Mouse (Mus musculus) cerebellum, adult 9-11 months (tissue): ENCODE results near the gene Scfd2.

Experiments
- DNase-seq: peaks from one replicate; pipeline ENCODE4 v3.0.0; 2022

Gene Scfd2

DNA sequence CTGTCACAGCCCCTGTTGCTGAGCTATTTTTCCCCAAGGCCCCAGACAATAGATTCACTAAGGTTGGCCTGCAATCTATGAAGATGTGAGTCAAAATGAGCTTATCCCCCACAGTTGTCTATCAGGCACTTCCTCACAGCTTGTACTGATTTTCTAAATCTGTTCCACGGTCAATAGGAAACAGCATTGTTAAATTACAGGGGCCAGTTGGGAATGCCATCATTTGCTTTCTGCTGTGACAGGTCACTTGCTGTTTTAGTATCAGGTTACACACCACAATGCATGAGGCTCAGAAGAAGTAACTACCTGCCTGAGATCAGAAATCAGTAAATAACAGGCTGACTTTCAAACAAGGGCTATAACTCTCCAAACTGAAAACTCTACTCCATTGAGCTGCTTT, 168.3 kb downstream of the Scfd2 start:
- no peak for DNase-seq

DNA sequence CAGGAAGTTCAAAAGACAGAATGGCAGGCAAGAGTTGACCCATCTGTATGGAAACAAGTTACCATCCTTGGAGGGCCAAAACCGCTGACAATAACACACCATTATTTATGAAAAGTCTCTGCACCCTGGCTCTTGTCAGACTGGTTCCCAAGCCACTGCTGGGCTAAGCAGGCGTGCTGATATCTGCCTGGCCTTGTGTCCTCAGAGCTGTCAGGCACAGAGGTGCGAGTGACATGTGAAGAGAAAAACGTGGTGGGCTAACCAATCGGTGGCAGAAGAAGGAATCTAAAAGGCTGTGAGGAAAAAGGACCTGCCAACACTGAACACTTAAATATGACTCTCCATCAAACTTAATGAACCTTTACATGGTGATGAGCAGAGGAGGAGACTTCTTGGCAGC, 170.0 kb downstream of the Scfd2 start:
- DNase-seq = no peak

DNA sequence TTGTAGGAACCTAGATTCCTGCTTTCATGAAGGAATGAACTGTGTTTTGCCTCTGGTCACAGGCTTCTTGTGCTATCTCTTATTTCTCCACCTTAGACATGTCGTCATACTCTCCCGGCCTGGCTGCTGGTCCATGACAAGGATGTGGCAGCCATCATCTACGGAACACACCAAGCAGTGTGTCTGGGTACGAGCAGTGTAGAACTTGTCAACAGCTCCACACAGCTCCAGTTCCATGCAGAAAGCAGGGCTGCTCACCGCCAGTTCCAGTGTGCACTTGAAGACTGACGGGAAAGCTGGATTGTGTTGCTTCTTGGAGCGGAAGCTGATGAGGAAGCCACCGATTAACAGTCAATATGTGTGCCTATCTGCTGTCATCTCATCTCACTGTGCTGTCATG, 173.5 kb downstream of the Scfd2 start:
- no peak for DNase-seq

DNA sequence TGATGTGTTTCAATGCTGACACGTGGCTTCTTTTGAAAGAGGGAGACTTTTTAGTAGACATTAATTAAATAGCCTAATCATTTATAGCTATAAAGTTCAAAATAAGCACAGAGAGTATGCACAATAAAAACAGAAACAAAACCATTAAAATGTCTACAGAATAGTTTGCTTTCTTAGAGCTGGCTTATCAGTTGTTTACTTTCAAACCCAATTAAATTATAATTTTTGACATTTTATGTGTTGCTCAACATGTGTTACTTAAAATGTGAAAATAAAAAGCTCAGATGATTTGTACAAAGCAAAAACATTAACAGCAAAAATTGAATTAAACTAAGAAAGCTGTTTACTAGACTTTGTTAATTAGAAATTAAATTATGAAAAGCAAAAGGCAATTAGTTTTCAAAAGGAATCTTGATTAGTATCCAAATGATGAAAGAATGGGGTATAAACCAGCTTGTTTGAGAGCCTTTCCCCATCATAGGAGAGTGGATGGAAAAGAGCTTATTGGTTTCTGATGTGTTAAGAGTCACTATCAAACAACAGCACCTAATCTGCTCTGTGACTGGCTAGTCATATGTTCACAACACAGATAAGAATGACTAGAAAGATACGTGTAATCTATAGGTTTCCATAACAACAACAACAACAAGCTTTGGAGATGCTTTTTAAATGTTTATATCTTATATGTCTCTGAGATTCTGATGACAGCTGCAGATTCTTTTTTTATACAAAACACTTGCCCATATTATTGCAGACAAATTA, 176.0 kb downstream of the Scfd2 start:
- no peak for DNase-seq

DNA sequence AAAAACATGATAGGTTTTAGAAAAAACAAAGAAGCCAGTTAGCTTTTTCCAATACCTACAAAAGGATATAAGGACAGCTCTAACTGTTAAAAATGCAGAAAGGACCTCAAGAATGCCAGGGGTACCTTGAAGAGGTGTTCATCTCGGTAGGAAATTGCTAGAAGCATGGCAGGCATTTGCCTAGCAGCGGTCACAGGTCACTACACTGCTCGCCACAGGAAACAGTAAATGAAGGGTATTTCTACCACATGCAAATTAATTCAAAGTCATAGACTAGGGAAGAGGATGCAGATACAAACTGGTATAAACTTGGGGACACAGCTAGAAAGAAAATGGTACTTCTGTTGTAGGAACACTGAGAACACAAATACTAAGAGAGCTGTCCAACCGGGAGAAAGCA, 180.7 kb downstream of the Scfd2 start:
- no peak for DNase-seq

DNA sequence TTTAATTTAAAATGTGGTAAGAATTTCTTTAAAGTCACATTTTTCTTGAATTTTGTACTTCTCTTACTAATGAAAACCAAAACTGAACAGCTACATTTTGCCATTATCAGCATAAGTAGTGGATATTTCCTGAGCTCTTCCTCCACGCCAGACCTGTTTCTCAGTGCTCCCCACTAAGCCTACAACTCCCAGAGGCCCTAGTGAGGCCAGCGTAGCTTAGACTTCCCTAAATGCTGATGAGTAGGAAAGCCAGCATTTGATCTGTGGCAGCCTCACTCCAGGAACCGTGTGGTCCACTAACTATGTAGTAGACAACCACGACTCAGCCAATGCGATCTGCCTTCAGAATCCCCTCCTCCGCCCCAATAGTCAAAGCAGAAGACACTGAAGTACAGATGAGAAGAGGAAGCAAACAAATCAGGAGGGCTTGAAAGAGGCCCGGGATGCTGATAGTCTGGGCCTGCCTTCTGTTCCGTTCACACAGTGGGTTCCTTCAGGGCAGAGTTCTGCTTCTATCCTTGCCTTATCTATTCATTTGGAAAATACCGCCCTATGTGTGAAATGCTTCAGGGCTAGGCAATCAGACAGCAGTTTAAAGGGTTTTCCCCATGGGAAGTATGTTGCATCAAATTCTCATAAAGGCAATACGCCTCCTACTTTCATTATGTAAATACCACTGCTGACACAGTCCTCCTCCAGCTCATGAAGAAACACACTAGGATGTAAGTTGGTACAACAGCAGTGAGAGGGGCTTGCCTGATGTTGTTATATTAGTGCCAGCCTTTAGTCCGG, 183.3 kb downstream of the Scfd2 start:
- no peak for DNase-seq

DNA sequence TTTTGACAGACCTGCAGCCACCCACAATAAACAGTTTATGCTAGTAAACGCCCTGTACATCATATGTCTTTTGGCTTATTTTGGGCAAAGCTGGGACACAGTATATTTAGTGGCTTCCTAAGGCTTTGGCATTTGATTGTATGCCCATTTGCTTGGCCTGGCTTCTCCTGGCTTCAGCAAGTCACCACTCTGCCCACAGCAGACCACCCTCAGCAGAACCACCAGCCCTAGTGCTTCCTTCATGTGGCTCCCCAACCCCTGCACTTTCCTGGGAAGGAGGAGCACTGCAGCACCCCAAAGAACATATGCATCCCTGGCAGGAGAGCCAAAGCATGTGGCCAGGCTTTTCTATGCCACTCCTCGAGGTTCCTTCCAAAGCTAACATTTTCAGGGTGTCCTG, 188.5 kb downstream of the Scfd2 start:
- DNase-seq = no peak

DNA sequence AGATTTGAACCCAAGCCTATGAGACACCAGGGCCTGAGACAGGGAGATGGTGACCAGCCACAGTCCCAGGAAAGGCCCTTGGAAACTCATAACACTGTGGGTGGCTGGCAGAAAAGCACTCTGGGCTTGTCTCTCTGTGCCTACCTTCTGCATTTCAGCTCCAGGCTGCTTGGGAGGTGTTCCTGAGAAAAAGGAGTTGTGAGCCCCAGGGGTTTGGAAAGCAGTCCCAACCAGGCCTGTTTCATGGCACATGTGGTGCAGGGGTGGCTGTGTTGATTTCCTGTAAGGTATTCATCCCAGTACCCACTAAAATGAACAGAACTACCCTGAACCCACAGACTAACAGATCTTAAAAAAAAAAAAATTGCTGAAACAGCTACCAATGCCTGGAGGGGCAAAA, 189.0 kb downstream of the Scfd2 start:
- no peak for DNase-seq

DNA sequence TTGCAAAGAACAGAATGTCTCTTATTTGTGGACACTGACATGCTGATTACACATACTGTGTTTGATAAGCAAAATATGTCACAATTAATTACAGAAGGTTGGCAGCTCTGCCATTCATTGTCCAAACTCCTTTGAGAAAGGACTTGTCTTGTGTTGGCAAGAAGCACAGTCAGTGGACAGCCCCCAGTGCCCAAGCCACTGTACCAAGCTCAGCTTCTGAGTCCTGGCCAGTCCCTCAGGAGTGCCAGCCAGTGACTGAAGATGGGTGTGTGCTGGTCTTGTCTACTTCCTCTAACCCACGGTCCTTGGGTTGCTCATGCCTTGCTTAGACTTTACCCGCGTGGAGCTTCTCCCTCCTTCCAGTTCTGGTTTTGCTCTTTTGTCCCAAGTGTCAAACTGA, 194.1 kb downstream of the Scfd2 start:
- DNase-seq = no peak

DNA sequence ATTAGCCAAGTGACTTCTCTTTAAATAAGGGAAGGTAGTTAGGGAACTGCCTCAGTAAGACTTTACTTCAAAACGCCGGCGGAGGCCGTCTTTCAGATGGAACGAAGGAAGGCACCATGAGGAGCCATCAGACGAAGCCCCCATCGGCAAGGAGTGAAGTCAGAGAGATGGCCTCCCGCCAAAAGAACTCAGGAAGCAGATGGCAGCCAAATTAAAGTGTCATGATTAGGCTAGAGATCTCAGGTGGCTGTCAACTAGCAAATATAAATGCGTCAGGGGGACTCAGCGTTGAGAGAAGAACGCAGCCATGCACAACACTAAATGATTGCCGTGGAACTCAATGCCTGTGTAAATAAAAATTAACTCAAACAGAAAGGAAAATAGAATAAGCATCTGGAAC, 194.8 kb downstream of the Scfd2 start:
- peak; percentile 60 for DNase-seq

DNA sequence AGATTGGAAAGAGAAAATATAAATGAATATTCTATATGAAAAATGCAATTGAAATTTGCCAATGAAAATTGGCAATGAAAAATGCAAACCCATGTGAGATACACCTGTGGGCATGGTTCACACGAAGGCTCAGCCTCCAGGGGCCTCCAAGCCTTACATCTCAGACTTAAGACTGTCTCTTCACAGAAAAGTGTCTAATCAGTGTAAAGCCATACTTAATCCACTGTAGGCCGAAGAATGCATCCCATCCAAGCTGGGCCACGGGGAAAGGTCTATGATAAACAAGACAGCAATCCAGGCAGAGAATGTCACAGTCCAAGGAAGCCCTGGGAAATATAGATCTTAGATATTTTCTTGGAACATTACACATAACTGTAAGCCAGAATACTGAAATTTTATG, 198.3 kb downstream of the Scfd2 start:
- no peak for DNase-seq

DNA sequence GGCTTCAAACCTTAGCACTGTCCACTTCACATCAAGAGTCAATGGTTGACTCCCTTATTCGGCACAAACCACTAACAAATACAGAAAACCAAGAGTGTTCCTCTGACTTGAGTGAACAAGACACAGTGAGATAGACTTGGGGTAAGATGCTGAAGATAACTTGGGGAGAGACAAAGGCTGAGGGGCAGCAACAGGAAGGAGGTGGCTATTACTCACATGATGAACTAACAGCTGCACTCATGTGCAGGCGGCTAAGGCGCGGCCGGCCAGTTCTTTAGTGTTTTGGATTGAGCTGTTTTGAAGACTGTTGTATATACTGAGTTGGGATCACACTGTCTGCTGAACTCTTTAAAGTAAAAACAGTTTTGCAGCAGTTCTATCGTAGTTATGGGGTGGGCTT, 205.3 kb downstream of the Scfd2 start:
- no peak for DNase-seq

DNA sequence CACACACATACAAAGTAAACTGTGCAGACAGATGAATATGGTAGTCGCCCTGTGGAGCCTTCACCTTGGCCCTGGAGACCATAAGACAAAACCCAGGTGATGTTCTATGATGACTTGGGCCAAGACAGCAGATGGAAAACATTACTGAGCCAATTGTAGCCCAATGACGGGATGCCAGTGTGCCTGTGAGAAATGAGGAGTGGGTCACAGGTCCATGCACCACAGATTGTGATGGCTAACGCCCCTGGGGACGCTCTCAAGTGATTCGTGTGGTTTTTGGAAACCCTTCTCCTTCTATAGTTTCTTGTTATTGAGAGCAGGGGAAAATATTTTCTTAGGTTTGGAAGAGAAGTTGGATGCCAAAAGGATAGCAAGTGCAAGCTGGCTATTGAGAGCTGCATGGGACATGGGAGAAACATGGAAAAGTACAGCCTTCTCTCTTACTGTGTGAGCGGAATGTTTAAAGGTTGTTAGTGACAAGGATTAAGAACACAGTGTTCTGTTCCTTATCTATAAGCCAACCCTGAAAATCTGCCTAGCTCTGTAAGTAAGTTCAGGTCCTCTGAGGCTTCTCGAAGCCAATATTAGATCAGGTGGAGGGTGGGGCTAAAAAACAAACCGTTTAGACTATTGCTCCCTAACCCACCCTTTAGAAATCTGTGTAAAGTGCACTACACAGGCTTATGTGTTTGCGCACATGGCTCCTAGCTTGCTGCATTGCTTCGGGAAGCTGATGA, 210.4 kb downstream of the Scfd2 start:
- no peak for DNase-seq

DNA sequence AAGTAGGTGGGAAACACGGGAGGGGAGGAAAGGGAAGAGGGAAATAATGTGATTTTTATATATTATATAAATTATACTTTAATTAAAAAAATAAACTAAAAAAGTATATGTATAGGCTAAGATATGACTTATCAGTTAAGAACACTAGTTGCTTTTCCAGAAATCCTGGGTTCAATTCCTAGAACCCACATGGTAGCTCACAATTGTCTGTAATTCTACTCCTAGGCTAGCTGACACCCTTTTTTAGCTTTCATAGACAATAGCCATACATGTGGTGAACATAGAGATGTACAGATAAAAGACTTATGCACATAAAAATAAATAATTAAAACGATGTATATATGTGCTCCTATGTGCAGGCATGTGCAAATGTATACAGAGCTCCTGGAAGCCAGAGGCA, 212.0 kb downstream of the Scfd2 start:
- DNase-seq = no peak

DNA sequence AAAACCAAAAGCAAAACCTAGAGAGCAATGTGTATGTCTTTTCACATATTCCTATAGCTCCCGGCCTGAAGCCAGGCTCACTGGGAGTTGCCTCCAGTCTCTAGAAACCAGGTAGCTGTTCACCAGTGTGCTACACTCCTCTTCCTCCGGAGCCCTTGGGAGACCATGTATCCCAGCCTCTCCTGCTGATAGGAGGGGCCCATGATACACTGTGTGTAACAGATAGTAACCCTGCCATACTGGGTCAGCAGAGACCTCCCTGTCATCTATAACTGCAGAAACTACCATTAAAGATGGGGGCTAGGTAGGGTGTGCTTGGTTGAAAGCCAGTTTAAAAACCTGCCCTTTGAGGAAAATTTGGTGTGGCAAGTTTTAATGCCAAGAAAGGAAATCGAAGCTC, 214.4 kb downstream of the Scfd2 start:
- no peak for DNase-seq

DNA sequence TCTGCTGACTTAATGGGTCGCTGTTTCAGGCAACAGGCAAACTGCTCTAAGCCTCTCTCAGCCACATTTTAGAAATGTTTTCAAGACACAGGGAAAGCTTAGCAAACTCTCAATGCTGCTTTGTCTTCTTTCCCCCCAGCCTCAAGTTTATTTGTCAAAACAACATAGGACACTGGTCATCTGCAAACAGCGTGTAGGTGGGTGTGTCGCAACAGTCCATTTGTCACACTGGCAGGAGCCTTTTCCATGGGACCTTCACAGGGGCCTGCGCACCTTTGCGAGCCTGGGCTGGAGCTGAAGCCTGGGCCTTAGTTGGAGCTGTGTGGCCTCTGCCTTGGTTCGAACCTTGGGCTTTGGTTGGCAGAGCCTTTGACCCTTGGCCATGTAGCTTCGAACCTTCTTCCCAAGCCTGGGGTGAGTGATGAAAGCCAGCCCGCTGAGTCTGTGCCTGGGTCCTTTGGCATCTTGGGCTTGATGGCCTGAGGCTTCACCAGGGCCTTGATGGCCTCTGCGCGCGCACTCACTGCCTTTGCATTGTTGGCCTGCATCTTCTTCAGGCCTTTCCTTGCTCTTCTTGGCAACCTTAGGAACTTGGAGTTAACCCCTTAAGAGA, 215.1 kb downstream of the Scfd2 start:
- DNase-seq = no peak

DNA sequence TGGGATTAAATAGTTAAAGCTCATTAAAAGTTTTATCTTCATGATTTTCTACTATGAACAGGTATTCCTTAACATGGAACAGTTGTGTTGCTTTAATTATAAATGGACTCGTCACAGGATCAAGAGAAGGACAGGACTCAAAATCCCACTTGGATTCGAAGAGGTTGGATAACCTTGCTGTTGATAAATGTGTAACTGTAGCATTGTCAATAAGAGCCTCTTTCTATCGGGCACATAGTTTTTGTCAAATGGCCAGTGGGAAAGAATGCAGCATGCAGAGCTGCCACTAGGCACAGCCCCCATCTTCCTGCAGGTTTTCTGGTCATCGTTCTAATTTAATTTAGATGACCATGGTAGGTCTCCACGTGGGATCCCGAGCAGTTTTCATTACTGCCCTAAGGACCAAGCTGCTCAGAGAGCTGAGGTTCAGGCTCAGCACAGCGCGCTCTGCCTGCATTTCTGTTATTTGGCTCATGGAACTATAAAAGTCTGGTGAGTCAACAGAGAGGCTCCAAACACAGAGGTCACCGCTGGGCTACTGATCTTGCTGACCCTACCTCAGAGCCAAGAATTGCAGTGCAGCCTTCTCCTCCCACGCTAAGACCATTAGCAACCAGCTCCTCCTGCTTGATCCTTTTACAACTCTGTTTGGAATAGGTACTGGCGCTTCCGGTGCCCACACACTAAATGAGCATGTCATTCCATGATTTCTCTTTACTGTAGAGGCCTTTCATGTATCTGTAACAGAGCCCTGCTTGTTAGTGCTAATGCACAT, 215.9 kb downstream of the Scfd2 start:
- DNase-seq = no peak

DNA sequence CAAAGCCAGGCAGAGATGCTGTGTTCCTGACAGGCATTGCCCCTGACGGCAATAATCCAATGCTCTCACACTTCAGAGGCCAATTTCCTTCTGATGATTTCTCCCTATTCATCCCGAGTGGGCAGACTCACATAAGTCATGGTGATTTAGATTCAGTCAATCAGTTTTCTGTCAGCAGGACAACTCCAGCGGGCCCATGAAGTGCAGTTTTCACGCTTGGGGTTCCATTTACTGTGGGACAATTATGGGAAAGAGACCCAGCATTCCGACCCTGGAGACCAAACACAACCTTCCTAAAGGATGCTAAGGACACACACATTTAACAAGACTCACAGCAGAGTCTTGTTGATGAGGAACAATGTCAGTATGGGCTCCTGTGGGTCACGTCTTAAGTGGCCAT, 217.1 kb downstream of the Scfd2 start:
- DNase-seq = no peak

DNA sequence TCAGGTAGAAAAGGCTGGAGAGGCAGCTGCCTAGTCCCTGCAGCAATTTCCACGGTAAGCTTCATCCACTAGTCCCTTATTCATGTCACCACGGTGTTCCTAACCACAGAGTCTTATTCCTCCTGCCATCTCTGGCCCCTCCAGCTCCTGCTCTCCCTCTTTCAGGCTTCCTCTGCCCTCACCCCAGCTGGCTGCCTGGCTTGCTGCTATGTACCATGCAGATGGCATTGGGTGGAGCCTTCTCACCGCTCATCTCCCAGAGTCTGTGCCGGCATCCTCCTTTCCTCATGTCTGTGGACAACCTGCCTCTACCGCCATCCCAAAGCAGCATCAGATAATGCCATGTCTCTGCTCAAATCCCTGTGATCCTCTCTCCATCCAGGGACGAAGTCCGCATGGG, 218.0 kb downstream of the Scfd2 start:
- no peak for DNase-seq

DNA sequence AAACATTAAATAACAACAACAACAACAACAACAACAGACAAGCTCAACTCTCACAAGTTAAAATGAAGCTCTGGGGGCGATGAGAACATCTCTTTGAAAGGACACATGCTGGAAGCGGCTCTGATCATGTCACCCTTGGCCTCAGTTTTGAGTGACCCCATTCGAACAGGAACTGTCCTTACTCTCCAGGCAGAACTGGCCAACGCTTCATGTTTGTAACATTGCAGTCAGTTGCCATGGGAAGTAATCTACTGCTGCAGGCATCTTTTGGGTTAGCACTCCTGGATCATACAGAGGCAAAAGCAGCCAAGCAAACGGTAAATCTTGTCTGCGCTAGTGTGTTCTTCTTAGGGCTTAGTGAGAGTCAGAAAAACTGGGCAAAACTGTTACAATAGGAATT, 219.7 kb downstream of the Scfd2 start:
- no peak for DNase-seq

DNA sequence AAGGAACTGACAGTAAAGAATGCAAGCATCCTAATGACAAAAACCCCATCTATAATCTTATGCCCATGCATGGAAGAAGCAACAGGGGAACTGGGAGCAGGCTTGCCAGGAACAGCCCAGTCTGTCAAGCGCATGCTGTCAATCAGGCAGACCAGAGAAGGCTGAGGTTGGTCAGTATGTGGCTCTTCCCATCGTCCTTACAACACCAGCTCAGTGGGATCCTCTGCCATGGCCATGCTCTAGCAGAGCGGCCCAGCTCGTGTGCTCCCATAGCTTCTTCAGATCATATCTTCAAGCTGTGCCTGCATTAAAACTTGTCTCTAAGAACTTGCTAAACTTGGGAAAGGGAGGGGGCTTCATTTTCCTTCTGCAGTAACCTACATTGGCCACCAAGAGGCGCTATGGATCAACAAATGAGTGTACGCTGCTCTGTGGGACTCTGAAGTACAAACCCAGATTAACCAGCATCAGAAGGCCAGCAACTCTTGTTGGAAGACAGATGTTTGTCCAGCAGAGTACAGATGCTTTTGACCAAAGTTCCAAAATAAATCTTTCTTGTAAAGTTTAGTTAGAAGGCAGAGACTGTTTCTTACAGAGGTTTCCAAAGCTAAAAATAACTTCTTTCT, 220.2 kb downstream of the Scfd2 start:
- DNase-seq = no peak

DNA sequence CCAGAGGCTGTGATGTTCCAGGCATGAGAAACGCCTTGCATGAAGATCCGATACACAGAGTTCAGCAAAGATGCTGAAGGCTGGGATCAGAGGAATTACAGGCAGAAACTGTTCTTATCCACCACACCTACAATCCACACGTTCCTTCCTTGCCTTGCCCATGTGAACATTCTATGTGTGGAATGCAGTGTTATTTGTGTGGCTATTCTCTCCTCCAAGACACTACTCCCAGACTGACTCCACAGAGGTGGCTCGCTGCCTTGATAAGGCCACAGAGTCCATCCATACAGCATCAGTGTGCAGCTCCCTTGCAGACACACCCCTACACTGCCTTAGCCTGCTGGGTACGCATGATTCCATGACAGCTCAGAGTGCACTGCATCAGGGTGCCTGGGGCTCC, 221.5 kb downstream of the Scfd2 start:
- no peak for DNase-seq
